Mouse (Mus musculus) liver, postnatal 0 days (tissue): ENCODE data around the gene Fgf11.

Experiments used
- CTCF ChIP-seq: sonication (generic); IDR thresholded peaks from 2 replicates; pipeline ENCODE4 v1.5.1; 2016; ENCODE audit warnings: antibody characterized with exemption, low read depth
- EP300 ChIP-seq: IDR thresholded peaks from 2 replicates; pipeline ENCODE4 v1.6.1; 2016; ENCODE audit warnings: antibody characterized with exemption, low read depth, mild to moderate bottlenecking

DNA sequence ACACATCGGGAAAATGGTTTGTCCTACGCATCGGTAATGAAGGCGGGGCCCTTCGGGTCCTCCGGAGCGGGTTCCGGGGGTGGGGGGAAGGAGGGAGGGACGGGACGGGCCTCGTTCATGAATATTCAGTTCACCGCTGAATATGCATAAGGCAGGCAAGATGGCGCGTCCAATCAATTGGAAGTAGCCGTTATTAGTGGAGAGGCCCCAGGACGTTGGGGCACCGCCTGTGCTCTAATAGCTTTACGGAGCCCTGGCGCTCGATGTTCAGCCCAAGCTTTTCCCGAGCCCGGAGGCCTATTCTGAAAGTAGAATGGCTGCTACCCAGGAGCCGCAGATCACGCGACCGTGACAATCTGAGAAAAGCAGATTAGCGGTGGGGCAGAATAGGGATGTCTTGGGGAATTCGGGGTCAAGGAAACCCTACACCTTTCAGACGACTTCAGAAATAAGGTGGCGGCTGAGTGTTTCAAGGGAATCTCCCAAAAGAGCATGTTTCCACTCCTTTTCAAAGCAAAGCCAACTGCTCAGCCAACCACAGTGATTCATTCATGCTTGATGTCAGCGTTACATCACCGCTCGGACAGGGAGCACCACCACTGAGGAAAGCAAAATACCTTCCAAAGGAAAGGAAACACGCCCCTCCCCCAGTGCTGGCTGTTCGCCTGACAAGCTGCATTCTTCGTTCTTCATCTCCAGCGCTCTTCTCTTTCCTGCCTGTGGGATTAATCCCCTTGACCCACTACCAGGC lies 42.5 kb downstream of the Fgf11 start:
- TF ChIP-seq CTCF (no peak), EP300 (no peak)
